Mouse (Mus musculus): ENCODE results near the gene Nkx3-2. TPM values are rescaled to one million over a fixed set of nuclear protein-coding genes. Genes with fewer than 3 reads are reported as not detected.
A peak's percentile ranks its signal among the peaks of the same experiment; 100 is the strongest.

Gene Nkx3-2
- not detected in 2 replicates for polyA plus RNA-seq (2011; ENCODE audit: insufficient read depth, insufficient read length, low read depth, missing spikeins)

DNA sequence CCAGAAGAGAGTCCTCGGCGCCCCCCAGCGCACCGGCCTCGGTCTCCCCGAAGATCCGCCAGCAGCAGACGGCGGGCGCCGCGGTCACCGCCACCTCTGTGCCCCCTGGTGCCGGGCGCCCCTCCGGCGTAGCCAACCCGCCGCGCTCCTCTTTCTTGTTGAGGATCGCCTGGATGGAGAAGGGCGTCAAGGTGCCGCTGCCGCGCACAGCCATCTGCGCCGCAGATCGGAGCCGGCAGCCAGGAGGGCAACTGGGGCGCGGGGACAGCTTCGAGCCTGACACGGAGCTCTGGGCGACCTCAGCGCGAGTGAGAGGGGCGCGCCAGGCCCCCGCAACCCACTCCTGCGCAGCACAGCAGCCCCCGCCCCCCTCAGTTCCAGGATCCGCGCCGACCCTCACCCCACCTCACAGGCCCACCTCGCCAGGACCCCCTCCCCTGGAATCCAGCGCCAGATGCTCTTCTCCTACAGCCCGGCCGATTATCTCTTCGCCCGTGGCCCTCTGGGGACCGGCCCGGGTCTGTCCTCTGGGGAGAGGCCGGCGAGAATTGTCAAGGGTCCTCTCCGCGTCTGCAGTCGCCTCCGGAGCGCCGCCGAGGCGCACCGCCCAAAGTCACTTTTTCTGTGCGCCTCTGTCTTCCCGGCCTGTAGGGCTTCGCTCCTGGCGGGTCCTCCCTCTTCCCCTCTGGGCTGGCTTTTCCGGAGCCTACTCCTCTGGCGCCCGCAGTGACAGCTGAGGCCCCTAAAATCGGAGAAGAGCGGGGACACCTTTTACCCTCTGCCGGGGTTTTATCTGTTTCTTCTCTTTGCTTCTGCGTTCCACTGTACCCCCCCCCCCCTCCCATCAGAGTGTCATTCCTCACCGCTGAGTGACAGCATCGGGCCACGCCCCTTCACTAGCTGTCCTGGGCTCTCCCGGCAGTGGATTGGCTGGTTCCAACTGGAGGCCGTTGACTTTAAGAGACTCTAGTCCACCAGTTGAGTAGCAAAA lies at the start of gene Nkx3-2:
TSS of gene Nkx3-2 (minus strand) at position 771 of the 991 bp plus-strand sequence.
- H3K4me1 ChIP-seq (ENCODE audit: control insufficient read depth, insufficient read depth, low read length) = no peaks in the 10 kb centered on the region
- no peaks in the 10 kb centered on the region for H3K9me3 ChIP-seq (replicated peaks; ENCODE audit: control insufficient read depth, insufficient read depth, low read length, poor library complexity, severe bottlenecking)
- H3K27ac ChIP-seq (ENCODE audit: insufficient read depth, low read length) = no peak within 1 kb of the TSS
- no peaks in the 10 kb centered on the region for H3K36me3 ChIP-seq (ENCODE audit: control insufficient read depth, insufficient read depth, low read length, poor library complexity, severe bottlenecking)
- peak within 1 kb of the TSS; percentile 8 for H3K9ac ChIP-seq (ENCODE audit: low read depth, poor library complexity, severe bottlenecking)
- peak within 1 kb of the TSS; percentile 62 for H3K4me3 ChIP-seq (ENCODE audit: low read depth, low read length)
- no peak for TF ChIP-seq CTCF (IDR thresholded peaks at IDR 0.05; ENCODE audit: low read depth, low read length)
- no peak for TF ChIP-seq EP300 (IDR thresholded peaks at IDR 0.05; ENCODE audit: insufficient read depth, low read depth, low read length)
- TF ChIP-seq POLR2A (IDR thresholded peaks at IDR 0.05; ENCODE audit: insufficient read depth, low read length) = no peak
- H3K27me3 ChIP-seq (ENCODE audit: control insufficient read depth, insufficient read depth, low read length, poor library complexity, severe bottlenecking) = peaks cover 26% of the 10 kb centered on the region

- Histone ChIP-seq H3K9ac (ENCODE audit: low read depth, poor library complexity, severe bottlenecking) (no peak overlapping the region), H3K9me3 (replicated peaks; ENCODE audit: control insufficient read depth, insufficient read depth, low read length, poor library complexity, severe bottlenecking) (no peaks in the 10 kb centered on the region), H3K4me3 (ENCODE audit: low read depth, low read length) (no peak overlapping the region), H3K27ac (ENCODE audit: insufficient read depth, low read length) (no peak overlapping the region), H3K36me3 (ENCODE audit: control insufficient read depth, insufficient read depth, low read length, poor library complexity, severe bottlenecking) (peaks cover 15% of the 10 kb centered on the region), H3K27me3 (ENCODE audit: control insufficient read depth, insufficient read depth, low read length, poor library complexity, severe bottlenecking) (no peaks in the 10 kb centered on the region), H3K4me1 (ENCODE audit: control insufficient read depth, insufficient read depth, low read length) (no peaks in the 10 kb centered on the region)
- TF ChIP-seq POLR2A (IDR thresholded peaks at IDR 0.05; ENCODE audit: insufficient read depth, low read length) = no peak
- no peak for TF ChIP-seq EP300 (IDR thresholded peaks at IDR 0.05; ENCODE audit: insufficient read depth, low read depth, low read length)
- no peak for TF ChIP-seq CTCF (IDR thresholded peaks at IDR 0.05; ENCODE audit: low read depth, low read length)
Observed at GRCm38 (mm10) chr5:41812516-41812915, 48.2 kb upstream of the Nkx3-2 start.

DNA sequence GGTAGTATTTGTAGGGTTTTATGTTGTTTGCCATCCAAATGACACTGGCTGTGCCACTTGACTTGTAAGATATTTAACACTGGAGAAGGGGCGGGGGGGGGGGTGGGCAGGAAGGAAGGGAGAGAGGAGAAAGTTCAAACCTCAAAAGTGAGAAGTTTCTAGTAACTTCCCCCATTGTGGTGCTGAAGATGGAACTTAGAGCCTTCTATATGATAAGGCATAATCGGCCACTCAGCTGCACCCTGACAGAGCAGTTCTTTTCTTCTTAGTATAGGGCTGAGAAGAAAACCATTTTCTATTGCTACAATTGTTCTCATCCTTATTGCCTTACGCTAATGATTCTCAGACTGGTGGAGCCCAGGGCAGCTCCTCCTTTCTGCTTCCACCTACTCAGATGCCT lies 47.0 kb upstream of the Nkx3-2 start:
- TF ChIP-seq CTCF (IDR thresholded peaks at IDR 0.05; ENCODE audit: low read depth, low read length) (no peak), POLR2A (IDR thresholded peaks at IDR 0.05; ENCODE audit: insufficient read depth, low read length) (no peak), EP300 (IDR thresholded peaks at IDR 0.05; ENCODE audit: insufficient read depth, low read depth, low read length) (no peak)
- no peak overlapping the region for H3K4me3 ChIP-seq (ENCODE audit: low read depth, low read length)
- H3K36me3 ChIP-seq (ENCODE audit: control insufficient read depth, insufficient read depth, low read length, poor library complexity, severe bottlenecking) = peaks cover 17% of the 10 kb centered on the region

DNA sequence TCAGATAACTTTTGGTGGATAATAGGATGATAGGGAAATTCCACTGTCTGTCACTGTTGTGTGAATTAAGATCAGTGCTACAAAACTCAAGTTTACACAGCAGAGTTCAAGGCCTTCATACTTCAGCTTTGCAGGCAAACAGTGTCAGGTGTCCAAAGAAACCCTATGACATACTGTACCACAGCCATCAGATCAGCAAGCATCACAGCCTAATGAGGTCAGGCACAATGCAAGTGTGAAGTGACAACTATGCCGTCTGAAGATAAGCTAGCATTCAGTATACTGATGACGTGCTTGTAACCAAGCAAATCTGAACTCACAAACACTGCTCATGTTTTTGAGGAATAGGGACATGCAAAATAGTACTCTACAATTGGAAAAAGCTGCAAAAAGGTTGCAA lies 43.1 kb upstream of the Nkx3-2 start:
- no peak overlapping the region for H3K27ac ChIP-seq (ENCODE audit: insufficient read depth, low read length)
- H3K4me1 ChIP-seq (ENCODE audit: control insufficient read depth, insufficient read depth, low read length) = no peaks in the 10 kb centered on the region
- no peak overlapping the region for H3K4me3 ChIP-seq (ENCODE audit: low read depth, low read length)
- H3K27me3 ChIP-seq (ENCODE audit: control insufficient read depth, insufficient read depth, low read length, poor library complexity, severe bottlenecking) = no peaks in the 10 kb centered on the region
- no peaks in the 10 kb centered on the region; the same call in 1 of the 2 replicates for H3K9me3 ChIP-seq (replicated peaks; ENCODE audit: control insufficient read depth, insufficient read depth, low read length, poor library complexity, severe bottlenecking)
- H3K9ac ChIP-seq (ENCODE audit: low read depth, poor library complexity, severe bottlenecking) = no peak overlapping the region
- H3K36me3 ChIP-seq (ENCODE audit: control insufficient read depth, insufficient read depth, low read length, poor library complexity, severe bottlenecking) = peaks cover 16% of the 10 kb centered on the region
- TF ChIP-seq CTCF (IDR thresholded peaks at IDR 0.05; ENCODE audit: low read depth, low read length) (no peak), EP300 (IDR thresholded peaks at IDR 0.05; ENCODE audit: insufficient read depth, low read depth, low read length) (no peak), POLR2A (IDR thresholded peaks at IDR 0.05; ENCODE audit: insufficient read depth, low read length) (no peak)

More for the DNA sequence above, 47.0 kb upstream of the Nkx3-2 start:
- H3K27ac ChIP-seq (ENCODE audit: insufficient read depth, low read length) = no peak overlapping the region
- no peaks in the 10 kb centered on the region for H3K27me3 ChIP-seq (ENCODE audit: control insufficient read depth, insufficient read depth, low read length, poor library complexity, severe bottlenecking)
- no peaks in the 10 kb centered on the region for H3K4me1 ChIP-seq (ENCODE audit: control insufficient read depth, insufficient read depth, low read length)
- H3K9me3 ChIP-seq (replicated peaks; ENCODE audit: control insufficient read depth, insufficient read depth, low read length, poor library complexity, severe bottlenecking) = no peaks in the 10 kb centered on the region; the same call in 1 of the 2 replicates
- no peak overlapping the region for H3K9ac ChIP-seq (ENCODE audit: low read depth, poor library complexity, severe bottlenecking)

DNA sequence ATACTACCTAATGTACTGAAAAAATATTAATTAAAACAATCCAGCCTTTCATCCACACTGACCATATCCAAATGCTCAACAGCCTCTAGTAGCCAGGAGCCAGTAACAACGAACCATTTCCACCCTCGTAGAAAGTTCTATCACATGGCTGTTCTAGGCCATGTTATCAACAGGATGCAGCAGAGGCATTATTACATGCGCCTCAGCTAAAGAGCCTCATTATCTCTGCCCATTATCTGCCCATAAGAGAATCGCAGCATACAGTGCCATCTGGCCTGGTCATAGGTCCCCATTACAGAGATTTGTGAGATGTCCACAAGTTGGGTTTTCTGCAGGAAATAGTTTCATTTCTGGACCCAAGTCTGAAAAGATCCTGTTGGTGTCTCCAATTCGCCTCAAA lies 41.9 kb upstream of the Nkx3-2 start:
- Histone ChIP-seq H3K9me3 (replicated peaks; ENCODE audit: control insufficient read depth, insufficient read depth, low read length, poor library complexity, severe bottlenecking) (no peaks in the 10 kb centered on the region; the same call in 1 of the 2 replicates), H3K36me3 (ENCODE audit: control insufficient read depth, insufficient read depth, low read length, poor library complexity, severe bottlenecking) (peaks cover 11% of the 10 kb centered on the region), H3K4me3 (ENCODE audit: low read depth, low read length) (no peak overlapping the region), H3K4me1 (ENCODE audit: control insufficient read depth, insufficient read depth, low read length) (no peaks in the 10 kb centered on the region), H3K9ac (ENCODE audit: low read depth, poor library complexity, severe bottlenecking) (no peak overlapping the region), H3K27me3 (ENCODE audit: control insufficient read depth, insufficient read depth, low read length, poor library complexity, severe bottlenecking) (no peaks in the 10 kb centered on the region), H3K27ac (ENCODE audit: insufficient read depth, low read length) (no peak overlapping the region)
- TF ChIP-seq EP300 (IDR thresholded peaks at IDR 0.05; ENCODE audit: insufficient read depth, low read depth, low read length) (no peak), CTCF (IDR thresholded peaks at IDR 0.05; ENCODE audit: low read depth, low read length) (no peak), POLR2A (IDR thresholded peaks at IDR 0.05; ENCODE audit: insufficient read depth, low read length) (no peak)

DNA sequence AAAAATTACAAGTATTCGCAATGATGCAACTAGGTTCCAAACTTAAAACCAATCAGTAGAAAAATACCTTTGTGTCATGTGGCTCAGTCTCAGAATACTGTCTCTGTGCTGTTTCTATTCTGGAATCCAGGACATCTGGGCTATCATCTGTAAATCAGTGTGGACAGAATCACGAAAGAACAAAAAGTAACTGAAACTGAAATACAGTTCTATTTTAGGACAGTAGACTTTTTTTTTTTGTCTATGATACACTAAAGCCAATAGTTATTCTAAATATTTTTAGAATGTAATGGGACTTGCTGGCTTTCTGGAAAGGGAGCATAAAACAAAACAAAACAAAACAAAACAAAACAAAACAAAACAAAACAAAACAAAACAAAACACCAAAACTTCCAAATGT lies 40.8 kb upstream of the Nkx3-2 start:
- TF ChIP-seq CTCF (IDR thresholded peaks at IDR 0.05; ENCODE audit: low read depth, low read length) = no peak
- TF ChIP-seq EP300 (IDR thresholded peaks at IDR 0.05; ENCODE audit: insufficient read depth, low read depth, low read length) = no peak
- TF ChIP-seq POLR2A (IDR thresholded peaks at IDR 0.05; ENCODE audit: insufficient read depth, low read length) = no peak
- no peaks in the 10 kb centered on the region for H3K4me1 ChIP-seq (ENCODE audit: control insufficient read depth, insufficient read depth, low read length)
- H3K36me3 ChIP-seq (ENCODE audit: control insufficient read depth, insufficient read depth, low read length, poor library complexity, severe bottlenecking) = peaks cover 9% of the 10 kb centered on the region
- H3K27ac ChIP-seq (ENCODE audit: insufficient read depth, low read length) = no peak overlapping the region
- no peaks in the 10 kb centered on the region for H3K27me3 ChIP-seq (ENCODE audit: control insufficient read depth, insufficient read depth, low read length, poor library complexity, severe bottlenecking)
- H3K9ac ChIP-seq (ENCODE audit: low read depth, poor library complexity, severe bottlenecking) = no peak overlapping the region
- H3K9me3 ChIP-seq (replicated peaks; ENCODE audit: control insufficient read depth, insufficient read depth, low read length, poor library complexity, severe bottlenecking) = no peaks in the 10 kb centered on the region; the same call in 1 of the 2 replicates
- no peak overlapping the region for H3K4me3 ChIP-seq (ENCODE audit: low read depth, low read length)

All from ES-Bruce4 (cell line).